8 mouse cellular contexts compared by ENCODE assay signal in genomic region chr14:80215960-80216552, GRCm38 (mm10).
DNase-seq lines count a peak whose midpoint lies in the region; ATAC-seq and TF ChIP-seq lines count a peak whose summit lies in the region.

No protein-coding gene starts in this region.

- no peak overlapping the region for H3K9ac ChIP-seq in embryonic facial prominence, embryonic 12.5 days
- no peak overlapping the region for H3K9ac ChIP-seq in kidney, embryonic 14.5 days (ENCODE audit: low read depth, low read length)
- no peak overlapping the region for H3K9ac ChIP-seq in limb, embryonic 14.5 days (ENCODE audit: low read depth, low read length, severe bottlenecking)
- H3K9ac ChIP-seq in neural tube, embryonic 12.5 days: no peak overlapping the region

- H3K4me2 ChIP-seq in embryonic facial prominence, embryonic 12.5 days (replicated peaks): no peak overlapping the region
- no peak overlapping the region for H3K4me2 ChIP-seq in kidney, embryonic 14.5 days (replicated peaks; ENCODE audit: low read depth, low read length)
- no peak overlapping the region for H3K4me2 ChIP-seq in limb, embryonic 14.5 days (replicated peaks; ENCODE audit: low read depth, low read length, severe bottlenecking)
- no peak overlapping the region for H3K4me2 ChIP-seq in neural tube, embryonic 12.5 days (replicated peaks)

- no peaks in the 10 kb centered on the region for H3K27me3 ChIP-seq in embryonic facial prominence, embryonic 12.5 days
- H3K27me3 ChIP-seq in kidney, embryonic 14.5 days (ENCODE audit: control insufficient read depth, insufficient read depth, low read length): no peaks in the 10 kb centered on the region
- H3K27me3 ChIP-seq in limb, embryonic 14.5 days (ENCODE audit: control insufficient read depth, insufficient read depth, low read length): no peaks in the 10 kb centered on the region
- no peaks in the 10 kb centered on the region for H3K27me3 ChIP-seq in neural tube, embryonic 12.5 days (replicated peaks)

- no peaks in the 10 kb centered on the region for H3K4me1 ChIP-seq in embryonic facial prominence, embryonic 12.5 days
- H3K4me1 ChIP-seq in kidney, embryonic 14.5 days (ENCODE audit: control insufficient read depth, insufficient read depth, low read length): no peaks in the 10 kb centered on the region
- H3K4me1 ChIP-seq in limb, embryonic 14.5 days (ENCODE audit: control insufficient read depth, insufficient read depth, low read length): no peaks in the 10 kb centered on the region
- H3K4me1 ChIP-seq in neural tube, embryonic 12.5 days: no peaks in the 10 kb centered on the region; the same call in 1 of the 2 replicates

- TF ChIP-seq POLR2A in limb, embryonic 14.5 days (IDR thresholded peaks at IDR 0.05; ENCODE audit: borderline replicate concordance, extremely low read depth, insufficient read depth, insufficient read length): no peak

- peak; percentile 58 for DNase-seq in 3T3-L1 (ENCODE audit: low read depth, low spot score)
- peak; percentile 51 for DNase-seq in adrenal gland, postnatal 25 days
- DNase-seq in heart, adult 8-10 months (ENCODE audit: low spot score): peak; percentile 13
- peak; percentile 80 for DNase-seq in limb, embryonic 14.5 days (ENCODE audit: low spot score)
- peak; percentile 48 for DNase-seq in urinary bladder, postnatal 25 days (ENCODE audit: low spot score)

- no peak overlapping the region for H3K4me3 ChIP-seq in embryonic facial prominence, embryonic 12.5 days
- no peak overlapping the region for H3K4me3 ChIP-seq in kidney, embryonic 14.5 days (ENCODE audit: low read length)
- H3K4me3 ChIP-seq in limb, embryonic 14.5 days (replicated peaks; ENCODE audit: low read length): no peak overlapping the region
- H3K4me3 ChIP-seq in neural tube, embryonic 12.5 days: no peak overlapping the region

- ATAC-seq in embryonic facial prominence, embryonic 12.5 days (ENCODE audit: insufficient number of reproducible peaks, insufficient read depth, low FRiP score, low TSS enrichment): 0 out of 2 replicates have a peak, but pooled peaks have one; percentile 64
- peak; percentile 90 for ATAC-seq in kidney, embryonic 14.5 days (ENCODE audit: low FRiP score, low TSS enrichment)
- ATAC-seq in limb, embryonic 14.5 days (ENCODE audit: low FRiP score, low read depth): no peak
- ATAC-seq in neural tube, embryonic 12.5 days (ENCODE audit: low FRiP score, low read depth): peak; percentile 63

- H3K27ac ChIP-seq in embryonic facial prominence, embryonic 12.5 days: no peak overlapping the region
- H3K27ac ChIP-seq in kidney, embryonic 14.5 days (ENCODE audit: low read depth, low read length): no peak overlapping the region
- H3K27ac ChIP-seq in limb, embryonic 14.5 days (replicated peaks; ENCODE audit: low read depth, low read length): no peak overlapping the region
- H3K27ac ChIP-seq in neural tube, embryonic 12.5 days: no peak overlapping the region

- no peaks in the 10 kb centered on the region for H3K9me3 ChIP-seq in embryonic facial prominence, embryonic 12.5 days
- H3K9me3 ChIP-seq in kidney, embryonic 14.5 days (ENCODE audit: control insufficient read depth, low read length): no peaks in the 10 kb centered on the region
- H3K9me3 ChIP-seq in limb, embryonic 14.5 days (ENCODE audit: control insufficient read depth, low read length): no peaks in the 10 kb centered on the region
- no peaks in the 10 kb centered on the region for H3K9me3 ChIP-seq in neural tube, embryonic 12.5 days

- WGBS in embryonic facial prominence, embryonic 12.5 days: 15% methylated on average over 6 of the region's 6 CpGs
- 10% methylated on average over 6 of the region's 6 CpGs for WGBS in kidney, embryonic 14.5 days
- WGBS in limb, embryonic 14.5 days: 14% methylated on average over 6 of the region's 6 CpGs
- whole genome bisulfite sequencing in neural tube, embryonic 12.5 days: 18% methylated on average over 6 of the region's 6 CpGs

- no peaks in the 10 kb centered on the region for H3K36me3 ChIP-seq in embryonic facial prominence, embryonic 12.5 days
- no peaks in the 10 kb centered on the region for H3K36me3 ChIP-seq in kidney, embryonic 14.5 days (ENCODE audit: control insufficient read depth, insufficient read depth, low read length)
- no peaks in the 10 kb centered on the region for H3K36me3 ChIP-seq in limb, embryonic 14.5 days (ENCODE audit: control insufficient read depth, insufficient read depth, low read length)
- no peaks in the 10 kb centered on the region for H3K36me3 ChIP-seq in neural tube, embryonic 12.5 days

Comparison
In these comparisons a context has a peak if more than half of its experiments do, and no peak if none do; other contexts are left out.
1. DNase-seq: peak in every context shown above with its lines; median percentile 80 in limb, embryonic 14.5 days; 58 in 3T3-L1; 51 in adrenal gland, postnatal 25 days; 48 in urinary bladder, postnatal 25 days; 13 in heart, adult 8-10 months.